Mouse (Mus musculus) forebrain, postnatal 0 days (tissue): ENCODE measurements around the gene Gm20708. TPM values are rescaled to one million over a fixed set of nuclear protein-coding genes. Genes with fewer than 3 reads are reported as not detected.

Experiments
- ATAC-seq: fragments of 200-750 bp; cut with Nextera tagmentation; 2 replicates; pipeline ENCODE4 v1.8.0; 2017; ENCODE audit warnings: mild to moderate bottlenecking, moderate library complexity
- DNase-seq: peaks from one replicate; pipeline ENCODE4 v3.0.0-alpha.2; 2015
- H3K27ac ChIP-seq: fragments of 300-500 bp; sonication (generic); 2 replicates; pipeline ENCODE4 v1.5.1; 2014; ENCODE audit warnings: low read depth, mild to moderate bottlenecking, antibody characterized with exemption, low read length, moderate library complexity, mixed read lengths
- H3K27me3 ChIP-seq: fragments of 300-500 bp; sonication (generic); 2 replicates; pipeline ENCODE4 v1.6.1; 2014; ENCODE audit warnings: mild to moderate bottlenecking, low read length, mixed read lengths; ENCODE audit not compliant: insufficient read depth
- H3K36me3 ChIP-seq: fragments of 300-500 bp; sonication (generic); 2 replicates; pipeline ENCODE4 v1.6.1; 2014; ENCODE audit warnings: mild to moderate bottlenecking, moderate library complexity; ENCODE audit not compliant: insufficient read depth
- H3K4me1 ChIP-seq: fragments of 300-500 bp; sonication (generic); 2 replicates; pipeline ENCODE4 v1.6.1; 2014; ENCODE audit warnings: antibody characterized with exemption; ENCODE audit not compliant: insufficient read depth
- H3K4me2 ChIP-seq: fragments of 300-500 bp; sonication (generic); 2 replicates; pipeline ENCODE4 v1.6.1; 2014; ENCODE audit warnings: low read depth, mild to moderate bottlenecking, moderate library complexity
- H3K4me3 ChIP-seq: fragments of 300-500 bp; sonication (generic); 2 replicates; pipeline ENCODE4 v1.5.1; 2014; ENCODE audit warnings: low read depth, low read length, mixed read lengths
- H3K9ac ChIP-seq: fragments of 300-500 bp; sonication (generic); 2 replicates; pipeline ENCODE4 v1.6.1; 2014; ENCODE audit warnings: mild to moderate bottlenecking
- H3K9me3 ChIP-seq: fragments of 300-500 bp; sonication (generic); 2 replicates; pipeline ENCODE4 v1.6.1; 2016; ENCODE audit warnings: low read length
- CTCF ChIP-seq: sonication (generic); IDR thresholded peaks from 2 replicates; pipeline ENCODE4 v1.5.1; 2016; ENCODE audit warnings: antibody characterized with exemption, control low read depth, low read depth
- WGBS: fragments of 180-500 bp; shearing (Covaris S2); extraction: QIAGEN DNeasy Blood & Tissue Kit; methylation state at CpG from one replicate; pipeline ENCODE4 v1.1.7; 2014; 5-methylcytosine and 5-hydroxymethylcytosine counted together
- polyA plus RNA-seq: library from polyadenylated mRNA; unstranded; fragments of >200 nt; fragmentation: Nextera tagmentation; extraction: Ambion mirVana; gene quantifications from 2 replicates; pipeline ENCODE4 v1.2.1, GENCODE M21; 2015
- total RNA-seq: library from RNA; depleted of rRNA; stranded (reverse); fragments of >200 nt; gene quantifications from 2 replicates; pipeline ENCODE4 v1.2.3, GENCODE M21; 2014

Gm20708 gene
- total and polyA plus RNA-seq, 2 experiments from 2014 or later: 1.1 to 2.0 TPM

DNA sequence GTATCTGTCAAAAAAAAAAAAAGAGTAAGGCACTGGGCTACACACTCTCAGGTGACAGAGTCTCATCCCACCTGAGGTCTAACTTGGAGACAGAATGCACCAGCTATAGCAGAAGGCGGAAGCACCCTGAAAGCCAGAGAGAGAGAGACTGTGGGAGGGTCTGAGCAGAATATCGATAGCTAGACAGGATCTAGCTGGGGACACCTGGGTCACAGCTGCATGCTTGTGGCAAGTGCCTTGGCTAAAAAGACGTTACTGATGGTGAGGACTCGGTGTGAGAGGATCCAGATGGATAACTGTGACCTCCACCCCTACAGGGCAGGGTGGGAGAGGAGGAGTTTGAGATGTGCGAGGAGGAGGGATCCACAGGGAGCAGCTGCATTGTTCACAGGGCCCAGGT, 12.5 kb upstream of the Gm20708 start:
- Histone ChIP-seq H3K9ac (no peak overlapping the region), H3K4me2 (no peak overlapping the region), H3K27me3 (no peaks in the 10 kb centered on the region), H3K4me1 (no peaks in the 10 kb centered on the region), H3K9me3 (no peaks in the 10 kb centered on the region), H3K4me3 (no peak overlapping the region), H3K27ac (no peak overlapping the region), H3K36me3 (no peaks in the 10 kb centered on the region)
- ATAC-seq: no peak
- no peak for DNase-seq
- TF ChIP-seq CTCF: no peak
- WGBS: 50% methylated on average over 5 of the region's 5 CpGs

GRCm38 (mm10) chr11:117797511-117798159, 11.8 kb upstream of the Gm20708 start, which contains the start of gene 6030468B19Rik:
6030468B19Rik (plus strand) TSS chr11:117797660.
- Histone ChIP-seq H3K27me3 (no peaks in the 10 kb centered on the region), H3K27ac (no peak within 1 kb of the TSS), H3K4me2 (no peak within 1 kb of the TSS), H3K4me1 (no peaks in the 10 kb centered on the region), H3K9ac (no peak within 1 kb of the TSS), H3K36me3 (no peaks in the 10 kb centered on the region), H3K9me3 (no peaks in the 10 kb centered on the region), H3K4me3 (no peak within 1 kb of the TSS)
- ATAC-seq (no peak), DNase-seq (no peak)
- 72% methylated on average over 9 of the region's 9 CpGs for WGBS
- no peak for TF ChIP-seq CTCF

- Histone ChIP-seq H3K9ac (no peak overlapping the region), H3K4me1 (no peaks in the 10 kb centered on the region), H3K4me2 (no peak overlapping the region), H3K4me3 (no peak overlapping the region), H3K36me3 (no peaks in the 10 kb centered on the region), H3K27ac (no peak overlapping the region), H3K27me3 (no peaks in the 10 kb centered on the region), H3K9me3 (no peaks in the 10 kb centered on the region)
- TF ChIP-seq CTCF: no peak
- ATAC-seq: no peak
- 68% methylated on average over 2 of the region's 2 CpGs for WGBS
- DNase-seq: no peak
Measured at GRCm38 (mm10) chr11:117798160-117798541, 11.3 kb upstream of the Gm20708 start.

DNA sequence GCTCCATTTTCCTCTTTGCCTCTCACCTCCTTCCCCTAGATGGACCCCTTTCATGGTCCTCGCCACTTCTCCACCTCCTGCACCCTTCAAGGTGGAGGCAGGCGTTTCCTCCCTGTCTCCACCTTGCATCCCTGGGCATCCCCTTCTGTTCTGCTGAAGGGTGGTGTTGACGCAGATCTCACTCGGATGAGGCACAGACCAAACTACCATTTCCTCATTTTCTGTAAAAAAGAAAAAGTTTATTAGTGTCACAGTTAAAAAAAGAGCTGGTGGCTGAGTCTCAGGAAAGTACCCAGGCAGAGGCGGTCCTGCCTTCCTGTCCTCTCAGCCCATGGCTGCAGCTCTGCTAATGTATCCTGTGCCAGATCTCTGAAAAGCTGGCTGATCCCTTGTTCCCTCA, 10.3 kb upstream of the Gm20708 start:
- Histone ChIP-seq H3K36me3 (no peaks in the 10 kb centered on the region), H3K9me3 (no peaks in the 10 kb centered on the region), H3K27me3 (no peaks in the 10 kb centered on the region), H3K27ac (no peak overlapping the region), H3K4me1 (no peaks in the 10 kb centered on the region), H3K4me3 (no peak overlapping the region), H3K9ac (no peak overlapping the region), H3K4me2 (no peak overlapping the region)
- TF ChIP-seq CTCF: no peak
- WGBS: 58% methylated on average over 5 of the region's 5 CpGs
- DNase-seq (no peak), ATAC-seq (no peak)

DNA sequence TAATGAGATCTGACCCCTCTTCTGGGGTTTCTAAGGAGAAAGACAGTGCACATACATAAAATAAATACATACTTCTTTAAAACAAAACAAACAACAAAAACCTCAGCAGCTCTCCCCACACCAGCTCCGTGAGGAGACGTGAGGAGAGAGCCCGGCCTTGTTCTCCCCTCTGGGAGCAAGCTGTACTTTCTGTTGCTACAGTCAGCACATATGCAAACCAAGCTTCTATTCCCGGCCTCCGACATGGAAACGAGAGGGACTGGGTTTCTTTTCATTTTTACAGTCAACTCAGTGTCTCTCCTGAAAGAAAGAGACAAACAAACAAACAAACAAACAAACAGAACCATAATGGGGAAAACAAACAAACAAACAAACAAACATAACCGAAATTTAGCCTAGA, 9.4 kb upstream of the Gm20708 start:
- TF ChIP-seq CTCF: no peak
- no peak for ATAC-seq
- H3K4me1 ChIP-seq: no peaks in the 10 kb centered on the region
- H3K27ac ChIP-seq: no peak overlapping the region
- WGBS: 85% methylated on average over 7 of the region's 7 CpGs
- no peaks in the 10 kb centered on the region for H3K9me3 ChIP-seq
- H3K27me3 ChIP-seq: no peaks in the 10 kb centered on the region
- no peaks in the 10 kb centered on the region for H3K36me3 ChIP-seq
- DNase-seq: no peak
- H3K4me3 ChIP-seq: no peak overlapping the region
- H3K9ac ChIP-seq: no peak overlapping the region
- no peak overlapping the region for H3K4me2 ChIP-seq

GRCm38 (mm10) chr11:117801650-117802049, 7.8 kb upstream of the Gm20708 start:
- Histone ChIP-seq H3K27me3 (no peaks in the 10 kb centered on the region), H3K4me2 (no peak overlapping the region), H3K4me1 (no peaks in the 10 kb centered on the region), H3K9ac (no peak overlapping the region), H3K27ac (no peak overlapping the region), H3K36me3 (no peaks in the 10 kb centered on the region), H3K9me3 (no peaks in the 10 kb centered on the region), H3K4me3 (no peak overlapping the region)
- TF ChIP-seq CTCF: no peak
- 76% methylated on average over 7 of the region's 7 CpGs for WGBS
- ATAC-seq: no peak
- DNase-seq: no peak

DNA sequence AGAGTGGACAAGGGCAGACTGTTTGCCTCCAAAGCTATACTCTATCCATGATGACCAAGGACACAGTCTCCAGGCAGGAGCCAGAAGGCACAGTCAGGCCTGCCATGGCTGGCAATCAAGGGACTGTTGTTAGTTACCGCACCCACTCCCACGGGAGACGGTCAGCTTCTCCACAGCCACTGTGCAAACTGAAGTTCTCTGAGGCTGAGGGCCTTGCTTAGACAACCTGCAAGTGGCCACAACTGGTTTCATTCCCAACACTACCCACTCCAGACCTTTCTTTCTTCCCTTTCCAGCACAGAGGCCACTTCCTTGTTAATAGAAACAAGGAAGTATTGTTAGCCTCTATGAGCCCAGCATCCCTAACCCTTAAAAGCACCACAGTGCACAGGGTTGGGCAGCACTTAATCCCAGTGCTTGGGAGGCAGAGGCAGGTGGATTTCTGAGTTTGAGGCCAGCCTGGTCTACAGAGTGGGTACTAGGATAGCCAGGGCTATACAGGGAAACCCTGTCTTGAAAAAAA, 6.2 kb upstream of the Gm20708 start:
- H3K9me3 ChIP-seq: no peaks in the 10 kb centered on the region
- no peak overlapping the region for H3K27ac ChIP-seq
- no peak for TF ChIP-seq CTCF
- H3K4me3 ChIP-seq: no peak overlapping the region
- H3K9ac ChIP-seq: no peak overlapping the region
- no peaks in the 10 kb centered on the region for H3K4me1 ChIP-seq
- no peak overlapping the region for H3K4me2 ChIP-seq
- 93% methylated on average over 3 of the region's 3 CpGs for WGBS
- H3K36me3 ChIP-seq: no peaks in the 10 kb centered on the region
- no peak for DNase-seq
- H3K27me3 ChIP-seq: no peaks in the 10 kb centered on the region
- ATAC-seq: no peak
